Mouse (Mus musculus): ENCODE measurements around the gene Klhl22.

Klhl22 gene

DNA sequence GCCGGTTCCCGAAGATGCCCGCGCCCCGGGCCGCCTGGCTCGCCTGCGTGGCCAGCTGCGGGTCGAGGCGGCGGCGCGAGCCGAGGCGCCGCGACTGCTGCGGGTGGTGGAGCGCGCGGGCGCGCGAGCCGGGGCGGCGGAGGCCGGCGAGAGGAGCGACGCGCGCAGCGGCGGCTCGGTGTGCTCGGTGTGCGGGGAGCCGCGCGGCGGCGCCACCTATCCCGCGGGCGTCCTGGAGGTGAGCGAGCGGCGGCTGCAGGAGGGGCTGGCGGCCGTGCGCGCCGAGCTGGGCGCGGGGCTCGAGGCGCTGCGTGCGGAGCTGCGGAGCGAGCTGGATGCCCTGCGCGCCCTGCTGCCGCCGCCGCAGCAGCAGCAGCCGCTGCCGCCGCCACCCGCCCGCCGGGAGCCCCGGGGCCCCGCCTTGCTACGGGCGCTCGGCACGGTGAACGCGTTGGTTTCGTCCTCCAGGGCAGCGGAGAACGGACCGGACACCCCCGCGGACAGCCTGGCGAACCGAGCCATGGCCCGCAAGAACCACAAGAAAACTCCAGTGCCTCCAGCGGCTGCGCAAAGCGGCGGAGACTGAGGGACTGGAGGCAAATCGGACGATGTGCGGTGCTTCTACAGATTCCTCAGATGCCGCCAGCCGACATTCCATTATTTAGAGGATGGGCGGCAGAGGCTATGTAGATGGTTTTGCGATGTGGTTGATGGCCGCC is 74.4 kb downstream of the Klhl22 start:
- DNase-seq (ENCODE audit: low spot score in 2 of 2), result peak in 1 of 2 experiments; percentile 64

DNA sequence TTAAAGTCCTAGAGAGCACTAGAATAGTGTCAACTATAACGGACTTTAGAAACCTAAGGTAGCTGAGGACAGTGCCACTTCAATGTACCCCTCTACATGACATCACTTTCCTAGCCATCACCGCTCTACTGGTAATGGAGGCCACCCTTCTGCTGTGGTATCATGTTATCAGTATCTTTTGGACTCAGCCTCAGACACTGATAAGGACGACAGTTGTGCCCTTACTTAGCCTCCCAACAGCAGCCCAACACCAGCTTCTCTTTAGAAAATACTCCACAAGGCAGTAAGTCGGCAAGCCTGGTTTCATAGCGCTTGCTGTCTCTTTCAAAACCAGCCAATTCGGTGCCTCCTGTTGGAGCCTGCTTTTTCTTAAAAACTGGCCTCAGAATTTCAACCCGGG is 75.1 kb downstream of the Klhl22 start:
- no peak for DNase-seq (ENCODE audit: low spot score in 2 of 2)

GRCm38 (mm10) chr16:17835481-17835880 is 76.1 kb downstream of the Klhl22 start:
- DNase-seq (ENCODE audit: low spot score in 2 of 2), result no peak

DNA sequence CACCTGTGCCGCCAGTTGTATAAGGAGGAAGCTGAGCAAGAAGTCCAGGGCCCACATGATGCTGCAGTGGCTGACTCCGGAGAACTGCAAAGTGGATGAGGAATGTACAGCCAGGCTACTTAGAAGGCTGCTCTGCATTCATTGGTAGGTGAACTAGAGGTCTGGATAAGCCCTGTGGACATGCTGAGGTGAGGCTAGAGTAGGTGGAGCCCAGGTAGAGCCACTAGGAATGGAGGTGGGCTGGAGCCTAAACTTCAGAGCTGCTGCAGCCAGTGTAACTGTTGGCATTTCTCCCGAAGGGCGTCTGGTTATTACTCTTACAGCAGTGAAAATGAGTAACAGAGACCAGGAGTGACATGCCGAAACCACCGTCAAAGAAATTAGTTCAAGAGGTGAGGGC is 78.6 kb downstream of the Klhl22 start, which contains the start of gene Car15:
Gene Car15, minus strand, starts transcription at position 314 of the 400 bp plus-strand sequence.
- DNase-seq (ENCODE audit: low spot score in 2 of 2), result no peak

DNA sequence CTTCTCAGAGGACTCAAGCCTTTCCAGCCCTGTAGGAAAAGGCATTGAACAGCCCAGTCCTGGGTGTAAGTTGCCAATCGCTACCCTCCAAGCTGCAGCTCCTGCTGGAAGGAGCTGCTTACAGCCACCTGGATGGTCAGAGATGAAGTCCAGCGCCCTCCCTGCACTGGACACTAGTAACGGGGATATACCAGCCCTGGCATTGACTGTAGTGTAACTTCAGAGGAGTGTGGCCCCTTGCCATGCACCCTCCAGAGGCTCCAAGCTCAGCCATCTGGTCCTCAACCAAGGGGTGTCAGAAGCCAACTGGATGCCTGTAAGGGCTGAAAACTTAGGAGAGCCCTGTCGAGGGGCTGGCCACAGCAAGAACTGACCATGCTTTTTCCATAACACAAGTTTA is 80.6 kb downstream of the Klhl22 start:
- no peak for DNase-seq (ENCODE audit: low spot score in 2 of 2)

GRCm38 (mm10) chr16:17842437-17842836 is 83.0 kb downstream of the Klhl22 start:
- no peak for DNase-seq (ENCODE audit: low spot score in 2 of 2)

Measured in left cerebral cortex, adult 9 months (tissue).